Mouse (Mus musculus): Measurements from ENCODE around the gene Fam92a. TPM values are rescaled to one million over a fixed set of nuclear protein-coding genes. Genes with fewer than 3 reads are reported as not detected.
"Not testable (repeated sequence)": the region's sequence is repeated elsewhere in the genome, so short reads cannot be mapped to it uniquely, and the experiment has no call there.

Gene Fam92a
- 10 to 100 TPM; 15.2 to 19.9 (median 18.5) TPM for total RNA-seq (2022)

GRCm38 (mm10) chr4:12171318-12172091 lies at the start of gene Fam92a:
Gene Fam92a, minus strand, starts transcription at chr4:12172015.
- DNase-seq (ENCODE audit: low spot score) = peak; percentile 46

GRCm38 (mm10) chr4:12178992-12179391 lies 7.2 kb upstream of the Fam92a start:
- no peak for DNase-seq (ENCODE audit: low spot score)

DNA sequence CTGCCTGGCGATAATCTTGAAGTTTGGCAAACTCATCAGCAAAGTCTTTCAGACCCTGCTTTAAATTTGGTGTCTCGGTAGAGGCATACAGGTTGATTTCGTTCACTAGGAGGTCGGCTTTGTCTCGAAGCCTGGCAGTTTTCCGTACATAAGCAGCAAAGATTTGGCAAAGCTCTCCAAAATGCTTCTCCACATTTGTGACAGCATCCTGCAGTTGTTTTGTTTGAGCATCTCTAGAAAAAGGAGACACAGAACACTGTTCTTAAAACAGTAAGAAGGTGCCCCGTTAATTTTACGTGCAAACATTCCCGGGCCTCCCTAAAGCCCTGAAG lies 863 bp downstream of the Fam92a start:
- DNase-seq (ENCODE audit: low spot score) = no peak

GRCm38 (mm10) chr4:12147660-12148059 lies 24.2 kb downstream of the Fam92a start:
- no peak for DNase-seq (ENCODE audit: low spot score)

DNA sequence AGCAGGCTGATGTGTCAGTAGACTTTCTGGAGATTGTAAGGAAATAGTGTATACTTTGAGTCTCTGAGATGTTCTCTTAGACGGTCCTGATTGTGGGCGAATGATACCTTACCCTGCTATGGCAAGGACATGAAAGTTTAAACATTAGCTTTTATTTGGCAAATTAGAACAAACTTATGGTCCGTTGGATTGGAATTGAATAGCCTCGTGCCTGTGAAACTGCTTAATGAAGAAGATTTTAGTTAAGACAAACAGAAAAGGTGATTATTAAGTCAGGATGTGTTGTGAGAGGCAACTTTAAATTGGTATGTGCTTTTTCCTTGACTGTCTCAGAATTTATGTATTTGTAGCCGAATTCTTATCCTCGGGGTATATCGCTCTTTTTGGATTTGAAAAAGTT lies 30.3 kb downstream of the Fam92a start:
- DNase-seq (ENCODE audit: low spot score) = not testable (repeated sequence)

- not testable (repeated sequence) for DNase-seq (ENCODE audit: low spot score)
Observed at GRCm38 (mm10) chr4:12140592-12141062, 31.2 kb downstream of the Fam92a start.

DNA sequence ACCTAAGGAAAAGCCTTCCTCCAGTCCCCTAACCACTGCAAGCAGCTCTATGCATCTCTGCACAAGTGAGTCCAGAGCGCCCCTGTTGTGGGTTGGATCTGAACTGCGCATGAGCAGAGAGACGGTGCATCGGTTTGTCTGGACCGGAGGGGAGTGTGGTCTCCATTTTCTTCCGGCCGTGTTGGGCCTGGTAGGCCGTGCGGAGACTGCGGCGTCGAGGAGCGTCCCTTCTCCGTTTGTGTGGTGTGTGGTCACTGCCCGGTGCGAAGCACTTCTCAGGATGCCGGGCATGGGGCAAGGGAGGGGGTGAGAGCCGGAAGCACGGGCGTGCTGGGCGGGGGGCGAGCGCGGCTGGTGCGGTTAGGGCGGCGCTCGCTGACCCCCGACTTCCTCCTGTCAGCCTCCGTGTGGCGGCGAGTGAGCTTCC lies 31.7 kb downstream of the Fam92a start, which contains the start of gene Rbm12b1:
TSS of gene Rbm12b1 (plus strand) at position 124 of the 427 bp plus-strand sequence.
- DNase-seq (ENCODE audit: low spot score) = peak; percentile 84

Other genes with a start within 250 kb of the Fam92a start
- gene Gm10604, start 190.8 kb downstream of the Fam92a start, total RNA-seq (2022) = not detected
- gene Rbm12b2, start 82.6 kb downstream of the Fam92a start, total RNA-seq (2022) = 1 to 10 TPM; 3.7 to 5.7 (median 5.4) TPM
- 1 to 10 TPM; 4.1 to 9.7 (median 6.7) TPM for gene Rbm12b1, start 31.8 kb downstream of the Fam92a start, total RNA-seq (2022)

All from heart, adult 8-10 months (tissue).